Mouse (Mus musculus): ENCODE results near the gene Krtap12-1.
"Not testable (repeated sequence)": the region's sequence is repeated elsewhere in the genome, so short reads cannot be mapped to it uniquely, and the experiment has no call there.

The Krtap12-1 gene

DNA sequence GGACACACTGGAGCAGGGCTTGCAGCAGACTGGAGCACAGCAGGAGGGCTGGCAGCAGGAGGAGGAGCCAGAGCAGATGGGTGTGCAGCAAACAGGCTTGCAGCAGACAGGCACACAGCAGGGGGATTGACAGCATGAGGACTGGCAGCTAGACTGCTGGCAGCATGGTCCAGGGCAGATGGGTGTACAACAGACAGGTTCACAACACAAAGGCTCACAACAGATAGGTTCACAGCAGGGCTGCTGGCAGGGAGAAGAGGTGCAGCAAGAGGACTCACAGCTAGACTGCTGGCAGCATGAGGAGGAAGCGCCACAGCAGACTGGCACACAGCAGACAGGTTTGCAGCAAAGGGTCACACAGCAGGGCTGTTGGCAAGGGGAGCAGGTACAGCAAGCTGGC lies 30.3 kb downstream of the Krtap12-1 start:
- not testable (repeated sequence) for DNase-seq

DNA sequence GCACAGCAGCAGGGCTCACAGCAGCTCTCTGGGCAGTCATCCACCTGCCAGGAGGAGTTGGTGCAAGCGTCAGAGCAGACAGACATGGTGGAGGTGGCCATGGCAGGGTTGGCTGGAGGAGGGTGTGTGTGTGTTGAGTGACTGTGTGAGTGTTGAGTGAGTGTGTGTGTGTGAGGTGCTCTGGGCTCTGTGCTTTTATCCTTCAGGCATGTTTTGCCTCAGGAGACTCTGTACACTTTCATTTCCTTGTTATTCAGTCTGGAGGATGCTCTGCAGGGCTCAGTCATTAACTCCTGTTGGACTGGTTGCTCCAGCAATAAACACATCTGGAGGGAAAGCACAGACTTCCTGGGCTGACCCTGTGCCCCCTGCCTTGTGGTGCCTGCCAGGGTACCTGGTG lies 30.9 kb downstream of the Krtap12-1 start, which contains the start of gene Gm9736:
Gene Gm9736, minus strand, starts transcription at position 101 of the 400 bp plus-strand sequence.
- not testable (repeated sequence) for DNase-seq

DNA sequence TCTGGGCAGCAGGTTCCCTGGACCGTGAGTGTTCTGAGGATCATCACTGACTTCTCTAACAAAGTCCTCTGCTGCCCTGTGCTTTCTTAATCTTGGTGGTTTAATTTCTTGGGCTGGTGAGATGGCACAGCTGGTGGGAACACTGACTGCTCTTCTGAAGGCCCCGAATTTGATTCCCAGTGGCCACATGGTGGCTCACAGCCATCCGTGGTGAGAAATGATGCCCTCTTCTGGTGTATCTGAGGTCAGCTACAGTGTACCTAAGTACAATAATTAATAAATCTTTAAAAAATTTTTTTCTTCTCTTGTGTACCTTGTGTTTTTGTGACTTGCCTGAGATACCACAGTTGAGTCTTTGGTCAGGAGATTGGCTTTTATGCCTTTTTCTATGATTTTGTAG lies 31.9 kb downstream of the Krtap12-1 start:
- not testable (repeated sequence) for DNase-seq

DNA sequence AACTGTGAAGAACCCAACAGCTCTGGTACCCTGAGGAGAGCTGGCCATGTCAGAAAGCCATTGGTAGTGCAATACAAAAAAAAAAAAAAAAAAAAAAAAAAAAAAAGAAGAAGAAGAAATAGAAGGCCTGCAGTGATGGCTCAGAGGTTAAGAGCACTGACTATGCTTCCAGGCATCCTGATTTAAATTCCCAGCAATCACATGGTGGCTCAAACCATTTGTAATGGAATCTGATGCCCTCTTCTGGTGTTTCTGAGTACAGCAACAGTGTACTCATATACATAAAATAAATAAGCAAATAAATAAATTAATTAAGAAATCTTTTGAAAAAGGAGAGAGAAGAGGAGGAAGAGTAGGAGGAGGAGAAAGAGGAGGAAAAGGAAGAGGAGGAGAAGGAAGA lies 33.0 kb downstream of the Krtap12-1 start:
- no peak for DNase-seq

- DNase-seq: not testable (repeated sequence)
Measured at GRCm38 (mm10) chr10:77759582-77759981, 39.2 kb downstream of the Krtap12-1 start, which contains the start of gene Gm3233. Gene Gm3233, minus strand, starts transcription at chr10:77759682.

- DNase-seq: no peak
Measured at GRCm38 (mm10) chr10:77769727-77770126, 49.3 kb downstream of the Krtap12-1 start.

All from lung, adult 18-20 months (tissue).